Mouse (Mus musculus) central nervous system, embryonic 14 days (tissue): Measurements from ENCODE around the gene Dync1h1. TPM values are rescaled to one million over a fixed set of nuclear protein-coding genes. Genes with fewer than 3 reads are reported as not detected.

Source experiments
- polyA plus RNA-seq: library from polyadenylated mRNA; depleted of rRNA; stranded (reverse); fragments of >200 nt; gene quantifications from 2 replicates; pipeline ENCODE4 v1.2.3, GENCODE M21; 2012; rRNA removed

Dync1h1 gene
- polyA plus RNA-seq: 322 and 358 TPM in 2 replicates

GRCm38 (mm10) chr12:110601241-110602218 lies at the start of gene Dync1h1:
Gene Dync1h1 (plus strand): TSS chr12:110601452.

GRCm38 (mm10) chr12:110682561-110683299 lies 81.5 kb downstream of the Dync1h1 start, which contains the start of gene 1700001K19Rik:
Gene 1700001K19Rik (minus strand): TSS chr12:110682619.

GRCm38 (mm10) chr12:110702556-110702955 lies 101.3 kb downstream of the Dync1h1 start, which contains the start of gene Hsp90aa1:
Gene Hsp90aa1 (minus strand): TSS chr12:110702728.

Other genes starting within 250 kb of the Dync1h1 start
- 87.9 and 88.6 TPM in 2 replicates for gene Ppp2r5c, start 154.3 kb upstream of the Dync1h1 start, polyA plus RNA-seq
- gene 1700001K19Rik, start 81.2 kb downstream of the Dync1h1 start, polyA plus RNA-seq: not detected in 2 replicates
- gene Hsp90aa1, start 101.3 kb downstream of the Dync1h1 start, polyA plus RNA-seq: 390 and 422 TPM in 2 replicates
- 28.5 and 29.9 TPM in 2 replicates for gene Wdr20, start 136.5 kb downstream of the Dync1h1 start, polyA plus RNA-seq
- 12.3 and 14.3 TPM in 2 replicates for gene Mok, start 239.5 kb downstream of the Dync1h1 start, polyA plus RNA-seq
- gene Zfp839, start 248.8 kb downstream of the Dync1h1 start, polyA plus RNA-seq: 3.9 and 5.1 TPM in 2 replicates